Mouse (Mus musculus): ENCODE data around the gene Olfr347. TPM values are rescaled to one million over a fixed set of nuclear protein-coding genes. Genes with fewer than 3 reads are reported as not detected.

The Olfr347 gene
- not detected in 2 replicates for polyA plus RNA-seq (2016; fragmentation: Nextera tagmentation; extraction: Ambion mirVana)

GRCm38 (mm10) chr2:36731602-36732001, at the start of gene Olfr347:
TSS of gene Olfr347 (plus strand) at chr2:36731902.
- Histone ChIP-seq H3K36me3 (no peaks in the 10 kb centered on the region), H3K9me3 (replicated peaks) (0 out of 2 replicates have a peak, but pooled peaks cover 4% of the 10 kb centered on the region), H3K4me2 (no peak within 1 kb of the TSS), H3K27ac (no peak within 1 kb of the TSS), H3K4me1 (no peaks in the 10 kb centered on the region), H3K27me3 (replicated peaks) (no peaks in the 10 kb centered on the region), H3K4me3 (no peak within 1 kb of the TSS), H3K9ac (no peak within 1 kb of the TSS)
- ATAC-seq, result no peak

- Histone ChIP-seq H3K4me1 (no peaks in the 10 kb centered on the region), H3K9ac (no peak within 1 kb of the TSS), H3K4me2 (no peak within 1 kb of the TSS), H3K36me3 (no peaks in the 10 kb centered on the region), H3K9me3 (replicated peaks) (0 out of 2 replicates have a peak, but pooled peaks cover 5% of the 10 kb centered on the region), H3K27me3 (replicated peaks) (no peaks in the 10 kb centered on the region), H3K4me3 (no peak within 1 kb of the TSS), H3K27ac (no peak within 1 kb of the TSS)
- no peak for ATAC-seq
- WGBS (ENCODE audit: insufficient replicate concordance), result 59% methylated on average over 1 of the region's 1 CpGs
Observed at GRCm38 (mm10) chr2:36685488-36685887, 46.2 kb upstream of the Olfr347 start, which contains the start of gene Olfr346. TSS of gene Olfr346 (plus strand) at chr2:36685788.

- no peaks in the 10 kb centered on the region for H3K36me3 ChIP-seq
- H3K9me3 ChIP-seq (replicated peaks), result 0 out of 2 replicates have a peak, but pooled peaks cover 3% of the 10 kb centered on the region
- no peak overlapping the region for H3K4me2 ChIP-seq
- H3K27me3 ChIP-seq (replicated peaks), result no peaks in the 10 kb centered on the region
- H3K9ac ChIP-seq, result no peak overlapping the region
- no peak overlapping the region for H3K4me3 ChIP-seq
- no peak for ATAC-seq
- H3K4me1 ChIP-seq, result no peaks in the 10 kb centered on the region
- 36% methylated on average over 3 of the region's 3 CpGs for WGBS (ENCODE audit: insufficient replicate concordance)
- H3K27ac ChIP-seq, result no peak overlapping the region
Observed at GRCm38 (mm10) chr2:36736226-36736625, 4.5 kb downstream of the Olfr347 start.

- H3K4me3 ChIP-seq, result no peak within 1 kb of the TSS
- H3K27me3 ChIP-seq (replicated peaks), result no peaks in the 10 kb centered on the region
- WGBS (ENCODE audit: insufficient replicate concordance), result 43% methylated on average over 2 of the region's 2 CpGs
- no peak within 1 kb of the TSS for H3K9ac ChIP-seq
- H3K4me1 ChIP-seq, result no peaks in the 10 kb centered on the region
- H3K27ac ChIP-seq, result no peak within 1 kb of the TSS
- no peak within 1 kb of the TSS for H3K4me2 ChIP-seq
- no peaks in the 10 kb centered on the region for H3K9me3 ChIP-seq (replicated peaks)
- H3K36me3 ChIP-seq, result no peaks in the 10 kb centered on the region
- no peak for ATAC-seq
Observed at GRCm38 (mm10) chr2:36783976-36784375, 52.3 kb downstream of the Olfr347 start, which contains the start of gene Olfr348. TSS of gene Olfr348 (plus strand) at chr2:36784276.

Other genes with a start within 250 kb of the Olfr347 start
- not detected in 2 replicates for gene Olfr341, start 249.4 kb upstream of the Olfr347 start, polyA plus RNA-seq (2016; fragmentation: Nextera tagmentation; extraction: Ambion mirVana)
- gene Olfr342, start 206.9 kb upstream of the Olfr347 start, polyA plus RNA-seq (2016; fragmentation: Nextera tagmentation; extraction: Ambion mirVana), result not detected in 2 replicates
- gene Olfr344, start 165.2 kb upstream of the Olfr347 start, polyA plus RNA-seq (2016; fragmentation: Nextera tagmentation; extraction: Ambion mirVana), result not detected in 2 replicates
- gene Olfr345, start 91.9 kb upstream of the Olfr347 start, polyA plus RNA-seq (2016; fragmentation: Nextera tagmentation; extraction: Ambion mirVana), result not detected in 2 replicates
- gene Olfr346, start 46.1 kb upstream of the Olfr347 start, polyA plus RNA-seq (2016; fragmentation: Nextera tagmentation; extraction: Ambion mirVana), result not detected in 2 replicates
- not detected in 2 replicates for gene Olfr348, start 52.4 kb downstream of the Olfr347 start, polyA plus RNA-seq (2016; fragmentation: Nextera tagmentation; extraction: Ambion mirVana)
- gene Olfr50, start 58.6 kb downstream of the Olfr347 start, polyA plus RNA-seq (2016; fragmentation: Nextera tagmentation; extraction: Ambion mirVana), result not detected in 2 replicates
- not detected in 2 replicates for gene Olfr3, start 85.1 kb downstream of the Olfr347 start, polyA plus RNA-seq (2016; fragmentation: Nextera tagmentation; extraction: Ambion mirVana)
- not detected in 2 replicates for gene Olfr350, start 114.4 kb downstream of the Olfr347 start, polyA plus RNA-seq (2016; fragmentation: Nextera tagmentation; extraction: Ambion mirVana)
- gene Olfr351, start 130.8 kb downstream of the Olfr347 start, polyA plus RNA-seq (2016; fragmentation: Nextera tagmentation; extraction: Ambion mirVana), result not detected in 2 replicates
- gene Olfr352, start 136.6 kb downstream of the Olfr347 start, polyA plus RNA-seq (2016; fragmentation: Nextera tagmentation; extraction: Ambion mirVana), result not detected in 2 replicates
- gene Olfr353, start 161.0 kb downstream of the Olfr347 start, polyA plus RNA-seq (2016; fragmentation: Nextera tagmentation; extraction: Ambion mirVana), result not detected in 2 replicates
- not detected in 2 replicates for gene Olfr354, start 173.8 kb downstream of the Olfr347 start, polyA plus RNA-seq (2016; fragmentation: Nextera tagmentation; extraction: Ambion mirVana)
- gene Olfr355, start 197.0 kb downstream of the Olfr347 start, polyA plus RNA-seq (2016; fragmentation: Nextera tagmentation; extraction: Ambion mirVana), result not detected in 2 replicates
- not detected in 2 replicates for gene Olfr356, start 205.2 kb downstream of the Olfr347 start, polyA plus RNA-seq (2016; fragmentation: Nextera tagmentation; extraction: Ambion mirVana)